Mouse (Mus musculus) gastrocnemius, postnatal 4 days (tissue): ENCODE measurements at regions not wholly inside any gene's neighbourhood (a gene's known extent, or its start where the extent isn't known, plus 50 kb on each side); places are given as distances from the start of the nearest gene placed in this dataset.

Experiments
- DNase-seq, 2 experiments: peaks; one replicate each; pipeline ENCODE4 v3.0.0; 2021 to 2022; ENCODE audit warnings: low spot score in 2 of 2, mixed read lengths in 2 of 2

DNA sequence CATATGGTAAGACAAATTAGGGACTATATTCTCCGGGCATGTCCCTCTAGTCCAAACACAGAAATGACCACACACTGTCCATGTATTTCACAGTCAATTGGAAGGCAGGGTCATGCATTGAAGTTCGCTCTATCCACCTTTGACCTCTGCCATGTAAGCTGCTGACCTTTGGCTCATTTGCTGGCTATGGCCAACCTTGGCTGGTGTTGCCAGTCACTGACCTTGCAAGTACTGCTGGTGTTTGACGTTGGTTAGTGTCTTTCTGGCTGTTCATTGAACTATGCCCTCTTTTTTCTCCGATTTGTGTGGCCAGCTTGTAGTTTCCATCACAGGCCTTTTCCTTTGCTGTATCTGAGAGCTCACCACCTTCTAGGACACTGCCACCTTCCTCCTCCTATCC is 97.3 kb upstream of the Cadm1 start:
- no peak for DNase-seq

- DNase-seq, result no peak
Measured at GRCm38 (mm10) chr9:47433185-47433584, 96.8 kb upstream of the Cadm1 start.

DNA sequence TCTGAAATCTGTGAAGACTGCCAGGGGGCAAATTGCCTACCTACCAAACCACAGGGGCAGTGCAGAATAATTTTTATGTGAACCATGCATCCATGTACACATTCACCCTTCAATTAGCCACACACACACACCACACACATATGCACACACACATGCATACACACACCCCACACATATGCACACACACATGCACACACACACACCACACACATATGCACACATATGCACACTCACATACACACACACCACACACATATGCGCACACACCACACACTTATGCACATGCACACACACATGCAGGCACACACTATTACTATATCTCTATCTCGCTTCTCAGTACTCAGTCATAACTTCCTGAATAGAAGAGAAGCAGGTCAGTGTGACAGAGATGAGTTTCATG is 95.9 kb upstream of the Cadm1 start:
- no peak for DNase-seq

- no peak for DNase-seq
Measured at GRCm38 (mm10) chr9:47438976-47439375, 91.0 kb upstream of the Cadm1 start.

DNA sequence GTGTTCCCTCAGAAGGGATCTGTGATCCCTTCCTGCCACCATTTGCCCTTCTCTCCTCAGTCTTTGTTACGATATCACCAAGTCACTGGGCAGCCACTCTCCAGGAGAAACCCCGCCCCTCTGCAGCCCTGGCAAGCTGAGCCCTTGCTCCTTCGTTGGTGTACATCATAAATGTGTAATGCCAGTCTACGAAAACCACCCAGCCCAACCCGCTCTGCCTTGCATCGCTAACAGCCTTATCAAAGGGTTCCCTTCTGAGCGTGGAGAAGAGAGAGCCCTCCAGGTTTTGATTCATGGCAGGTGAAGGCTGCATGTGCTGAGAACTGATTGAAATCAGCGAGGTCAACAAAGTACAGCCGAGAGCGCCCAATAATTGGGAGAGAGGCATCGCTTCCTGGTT is 90.5 kb upstream of the Cadm1 start:
- DNase-seq, result no peak

GRCm38 (mm10) chr9:47440128-47440527 is 89.8 kb upstream of the Cadm1 start:
- no peak for DNase-seq

DNA sequence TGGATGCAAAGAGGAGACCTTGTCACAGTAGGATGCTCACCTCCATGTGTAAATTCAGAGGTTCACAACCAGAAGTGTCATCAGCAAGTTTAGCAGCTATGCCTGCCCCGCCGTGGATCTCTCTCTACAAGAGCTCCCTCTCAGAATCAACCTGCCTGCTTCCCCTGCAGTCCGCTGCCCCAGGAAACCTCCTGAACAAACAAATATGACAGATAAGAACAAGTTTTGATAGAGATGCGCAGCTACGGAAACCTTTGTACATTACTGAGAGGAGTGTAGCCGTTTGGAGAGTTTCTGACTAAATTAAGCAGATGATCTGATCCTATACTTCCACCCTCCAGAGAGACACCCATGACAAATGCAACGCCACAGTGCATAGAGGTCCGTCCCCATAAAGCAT is 88.8 kb upstream of the Cadm1 start:
- DNase-seq, result no peak

GRCm38 (mm10) chr9:47444168-47444567 is 85.8 kb upstream of the Cadm1 start:
- no peak for DNase-seq

GRCm38 (mm10) chr9:47444752-47445151 is 85.2 kb upstream of the Cadm1 start:
- DNase-seq, result no peak

DNA sequence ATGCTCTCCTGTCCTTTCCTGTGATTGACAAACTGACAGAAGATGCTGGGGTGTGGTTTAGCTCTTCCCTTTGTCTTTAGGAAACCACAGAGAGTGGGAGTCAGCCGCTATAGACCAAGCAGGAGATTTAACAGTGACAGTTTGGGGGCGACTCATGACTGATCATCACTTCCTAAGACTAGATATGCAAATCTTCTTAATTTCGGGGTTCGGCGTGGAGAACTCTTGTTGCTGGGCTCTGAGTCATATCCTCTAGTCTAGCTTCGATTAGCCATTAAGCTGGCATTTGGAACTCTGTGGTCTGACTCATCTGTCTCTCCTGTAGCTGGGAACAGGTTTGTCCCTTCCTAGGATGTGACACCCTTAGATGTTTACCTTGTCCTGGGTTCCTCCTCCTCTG is 84.6 kb upstream of the Cadm1 start:
- no peak for DNase-seq

DNA sequence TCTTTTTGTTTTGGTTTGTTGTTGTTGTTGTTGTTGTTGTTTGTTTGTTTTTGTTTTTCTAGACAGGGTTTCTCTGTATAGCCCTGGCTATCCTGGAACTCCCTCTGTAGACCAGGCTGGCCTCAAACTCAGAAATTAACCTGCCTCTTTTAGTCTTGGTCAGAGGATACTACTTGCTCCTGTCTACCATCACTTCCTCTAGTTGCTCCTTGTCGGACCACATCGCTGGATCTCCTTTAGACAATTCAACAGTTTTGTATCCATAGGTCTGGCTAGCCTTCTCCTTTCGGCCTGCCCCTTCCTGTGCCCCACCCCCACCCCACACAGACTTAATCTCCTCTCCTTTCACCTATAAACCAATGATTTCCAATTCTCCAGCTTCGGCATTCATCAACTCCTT is 77.2 kb upstream of the Cadm1 start:
- DNase-seq, result no peak

GRCm38 (mm10) chr9:47458721-47459418 is 71.1 kb upstream of the Cadm1 start:
- DNase-seq, result no peak

- no peak for DNase-seq
Measured at GRCm38 (mm10) chr9:47459461-47460049, 70.4 kb upstream of the Cadm1 start.

GRCm38 (mm10) chr9:47460241-47460640 is 69.7 kb upstream of the Cadm1 start:
- no peak for DNase-seq

DNA sequence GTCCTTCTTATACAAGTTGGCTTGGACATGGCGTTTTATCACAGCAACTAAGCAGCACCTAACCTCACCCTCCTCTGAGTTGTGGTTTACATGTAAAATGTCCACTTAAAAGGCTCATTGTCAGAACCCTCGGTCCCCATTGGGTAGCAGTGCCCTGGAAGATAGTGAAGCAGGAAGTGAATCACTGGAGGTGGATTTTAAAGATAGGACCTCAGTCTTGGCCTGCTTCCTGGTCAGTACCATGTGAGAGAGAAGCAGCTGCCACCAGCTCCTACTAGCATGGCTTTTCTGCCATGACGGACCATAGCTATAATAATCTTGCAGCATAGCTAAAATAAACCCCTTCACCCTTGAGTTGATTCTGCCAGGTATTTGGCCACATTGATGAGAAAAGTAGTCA is 68.1 kb upstream of the Cadm1 start:
- DNase-seq, result no peak

- DNase-seq, result no peak
Measured at GRCm38 (mm10) chr9:47466767-47467166, 63.2 kb upstream of the Cadm1 start.

- DNase-seq, result no peak
Measured at GRCm38 (mm10) chr9:47467815-47468214, 62.2 kb upstream of the Cadm1 start.

- no peak for DNase-seq
Measured at GRCm38 (mm10) chr9:47469576-47469975, 60.4 kb upstream of the Cadm1 start.

DNA sequence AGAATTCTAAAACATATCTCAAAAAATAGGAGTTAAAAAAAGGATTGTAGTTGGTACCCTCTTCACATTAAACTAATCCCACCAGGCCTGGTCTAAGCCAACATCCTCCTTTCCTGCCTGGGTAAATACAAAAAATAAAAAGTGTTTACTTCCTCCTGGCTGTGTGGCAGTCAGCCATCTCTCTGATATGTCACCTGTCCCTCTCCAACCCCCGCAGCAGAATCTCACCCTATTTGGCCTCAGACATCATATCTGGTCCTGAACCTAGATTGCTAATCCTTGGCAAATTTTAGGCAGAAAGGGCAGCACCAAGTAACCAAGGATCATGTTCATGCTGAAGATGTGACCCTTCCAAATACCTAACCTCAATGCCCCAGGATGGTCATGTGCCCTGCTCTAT is 59.2 kb upstream of the Cadm1 start:
- DNase-seq, result no peak

GRCm38 (mm10) chr9:47471767-47472420 is 58.1 kb upstream of the Cadm1 start:
- no peak for DNase-seq

GRCm38 (mm10) chr9:47473776-47474365 is 56.1 kb upstream of the Cadm1 start:
- DNase-seq, result no peak

- no peak for DNase-seq
Measured at GRCm38 (mm10) chr9:47474776-47475175, 55.2 kb upstream of the Cadm1 start.
